Mouse (Mus musculus) WW6 (cell line): ENCODE results near the gene Clec9a.
A peak's percentile ranks its signal among the peaks of the same experiment; 100 is the strongest.

Experiments used
- DNase-seq: peaks from one replicate; pipeline ENCODE4 v3.0.0-alpha.2; 2013; ENCODE audit warnings: low read depth, low spot score

Clec9a gene

DNA sequence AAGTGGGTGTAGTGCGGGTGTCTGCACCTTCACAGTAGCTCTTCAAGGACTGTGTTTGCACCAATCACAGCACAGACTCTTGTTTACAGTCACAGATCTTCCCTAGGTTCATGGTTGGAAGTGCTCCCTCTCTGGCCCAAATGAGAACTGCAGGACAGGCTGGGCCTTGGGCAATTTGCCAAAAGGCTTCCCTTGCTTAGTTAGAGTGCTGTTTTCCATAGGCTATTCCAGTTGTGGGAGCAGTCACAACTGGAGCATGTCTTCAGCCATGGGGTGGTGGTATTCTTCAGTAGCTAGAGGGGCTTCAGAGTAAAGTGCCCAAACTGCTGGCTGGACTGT, 15.0 kb downstream of the Clec9a start:
- DNase-seq = peak; percentile 70

GRCm38 (mm10) chr6:129425217-129425616, 16.6 kb downstream of the Clec9a start:
- no peak for DNase-seq

GRCm38 (mm10) chr6:129425812-129426211, 17.1 kb downstream of the Clec9a start:
- no peak for DNase-seq

DNA sequence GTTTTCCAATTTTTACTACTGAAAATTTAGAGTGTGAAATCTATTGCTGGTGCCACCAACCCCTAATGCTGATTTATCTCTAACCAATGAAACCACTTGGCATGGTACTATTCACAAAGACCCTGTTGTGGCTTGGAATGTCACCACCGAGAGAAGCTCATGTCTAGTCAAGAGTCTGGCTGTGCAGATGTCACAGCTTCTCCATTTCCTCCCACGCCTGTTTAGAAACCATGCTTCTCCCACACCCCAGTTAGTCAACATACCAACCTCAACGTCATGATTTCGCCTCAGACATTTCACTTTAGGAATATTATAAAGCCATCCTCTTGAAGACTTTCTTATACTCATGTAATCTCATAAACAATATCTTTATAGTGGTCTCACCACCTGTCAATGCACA, 18.6 kb downstream of the Clec9a start:
- DNase-seq = no peak

- DNase-seq = no peak
These were observed 25.6 kb downstream of the Clec9a start for GRCm38 (mm10) chr6:129434239-129434638.

DNA sequence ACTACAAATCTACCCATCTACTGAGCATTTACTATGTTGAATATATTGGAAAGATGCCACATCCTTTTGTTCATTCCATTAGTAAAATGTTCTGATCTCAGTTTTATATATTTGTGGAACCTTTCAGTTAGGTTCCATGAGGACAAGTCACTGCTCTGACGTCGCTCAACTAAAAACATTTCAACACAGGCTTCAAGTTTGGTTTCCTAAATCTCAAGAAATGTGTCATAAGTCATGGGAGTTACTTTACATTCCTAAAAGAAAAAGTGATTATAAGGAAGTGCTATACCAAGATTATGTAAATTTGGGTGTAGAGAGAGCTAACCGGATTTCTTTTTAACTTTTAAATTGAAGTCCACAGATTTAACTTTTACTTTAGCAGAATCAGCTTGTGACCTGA, 27.4 kb downstream of the Clec9a start:
- DNase-seq = no peak

DNA sequence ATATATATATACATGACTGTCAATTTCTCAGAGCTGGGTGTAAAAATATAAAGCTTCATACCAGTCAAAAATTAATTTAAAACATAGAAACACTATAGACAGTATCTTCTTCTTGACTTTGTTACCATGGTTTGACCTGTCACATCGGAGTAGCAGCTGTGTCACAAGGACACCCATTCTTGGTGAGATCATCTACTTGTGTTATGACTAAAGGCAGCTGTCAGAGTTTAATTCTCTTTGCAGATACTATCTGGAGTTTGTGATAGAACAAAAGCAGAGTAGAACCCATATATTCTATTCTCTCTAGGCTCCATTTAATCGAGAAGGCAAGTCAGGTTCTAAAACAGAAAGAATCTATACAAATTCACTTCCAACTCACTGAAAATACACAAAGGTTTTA, 29.4 kb downstream of the Clec9a start:
- DNase-seq = no peak

- DNase-seq = no peak
These were observed 41.1 kb downstream of the Clec9a start for GRCm38 (mm10) chr6:129449743-129450142.

- no peak for DNase-seq
These were observed 42.9 kb downstream of the Clec9a start, which contains the start of gene Clec1a for GRCm38 (mm10) chr6:129451411-129452039. Gene Clec1a, minus strand, starts transcription at chr6:129452000.

DNA sequence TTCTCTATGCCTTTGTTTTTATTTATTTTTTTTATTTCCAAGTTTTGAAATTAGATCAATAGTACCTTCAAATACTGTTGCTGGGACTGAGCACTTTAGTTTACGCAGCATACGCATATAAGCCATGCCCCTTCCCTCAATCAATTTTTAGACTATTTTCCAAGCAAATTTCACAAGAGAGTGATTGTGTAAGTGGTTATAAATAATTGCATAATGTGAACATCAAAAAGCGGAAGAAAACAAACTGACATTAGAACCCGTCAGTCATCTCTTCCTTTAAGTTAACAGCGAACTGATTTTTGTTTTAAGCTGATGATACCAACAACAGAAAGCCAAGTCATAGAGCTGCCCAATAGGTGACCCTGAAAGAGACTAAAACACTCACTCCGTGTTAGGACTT, 62.7 kb downstream of the Clec9a start:
- DNase-seq = no peak

DNA sequence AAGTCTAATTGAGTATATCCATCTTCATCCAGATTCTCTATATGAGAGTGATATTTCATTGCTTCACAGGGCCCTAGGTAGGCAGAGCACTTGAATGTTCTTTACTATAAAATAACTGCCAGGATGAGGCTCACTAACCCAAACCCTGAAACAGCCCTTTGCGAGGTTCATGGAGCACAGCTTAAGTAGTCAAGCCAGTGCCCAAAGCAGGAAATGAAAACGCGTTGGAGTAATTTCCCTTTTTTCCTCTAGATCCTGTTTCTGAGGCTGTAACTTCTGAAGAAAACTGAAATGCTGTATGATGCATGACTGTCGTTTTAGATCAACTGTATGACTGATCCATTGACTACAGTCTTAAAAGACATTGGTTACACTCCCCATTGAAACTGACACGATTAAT, 64.0 kb downstream of the Clec9a start:
- DNase-seq = no peak
